Mouse (Mus musculus) intestine, postnatal 0 days (tissue): Measurements from ENCODE around the gene Zyx. TPM values are rescaled to one million over a fixed set of nuclear protein-coding genes. Genes with fewer than 3 reads are reported as not detected.
A peak's percentile ranks its signal among the peaks of the same experiment; 100 is the strongest.

Source experiments
- ATAC-seq: fragments of 200-750 bp; cut with Nextera tagmentation; 2 replicates; pipeline ENCODE4 v1.8.0; 2017; ENCODE audit warnings: mild to moderate bottlenecking, moderate TSS enrichment, moderate library complexity
- H3K27ac ChIP-seq: fragments of 300-500 bp; sonication (generic); 2 replicates; pipeline ENCODE4 v1.5.1; 2014; ENCODE audit warnings: mild to moderate bottlenecking, low read depth, low read length, moderate library complexity
- H3K27me3 ChIP-seq: fragments of 300-500 bp; sonication (generic); replicated peaks from 2 replicates; pipeline ENCODE4 v1.6.1; 2014; ENCODE audit warnings: low read length, mixed read lengths; ENCODE audit not compliant: control insufficient read depth, insufficient read depth
- H3K36me3 ChIP-seq: fragments of 300-500 bp; sonication (generic); 2 replicates; pipeline ENCODE4 v1.6.1; 2014; ENCODE audit warnings: mild to moderate bottlenecking, moderate library complexity; ENCODE audit not compliant: control insufficient read depth, insufficient read depth
- H3K4me1 ChIP-seq: fragments of 300-500 bp; sonication (generic); replicated peaks from 2 replicates; pipeline ENCODE4 v1.6.1; 2014; ENCODE audit warnings: antibody characterized with exemption, low read length, mixed read lengths; ENCODE audit not compliant: control insufficient read depth, insufficient read depth
- H3K4me2 ChIP-seq: fragments of 300-500 bp; sonication (generic); replicated peaks from 2 replicates; pipeline ENCODE4 v1.6.1; 2014; ENCODE audit warnings: low read depth, mild to moderate bottlenecking, moderate library complexity
- H3K4me3 ChIP-seq: fragments of 300-500 bp; sonication (generic); 2 replicates; pipeline ENCODE4 v1.5.1; 2014; ENCODE audit warnings: low read depth, low read length
- H3K9ac ChIP-seq: fragments of 300-500 bp; sonication (generic); 2 replicates; pipeline ENCODE4 v1.6.1; 2014; ENCODE audit warnings: mild to moderate bottlenecking, low read depth, low read length
- H3K9me3 ChIP-seq: fragments of 300-500 bp; sonication (generic); 2 replicates; pipeline ENCODE4 v1.6.1; 2016; ENCODE audit warnings: mixed run types; ENCODE audit not compliant: control insufficient read depth
- CTCF ChIP-seq: sonication (generic); IDR thresholded peaks from 2 replicates; pipeline ENCODE4 v1.5.1; 2016; ENCODE audit warnings: low read depth, mild to moderate bottlenecking, control low read depth, antibody characterized with exemption, moderate library complexity
- WGBS: fragments of 180-500 bp; shearing (Covaris S2); extraction: QIAGEN DNeasy Blood & Tissue Kit; methylation state at CpG from one replicate; pipeline ENCODE4 v1.1.7; 2014; 5-methylcytosine and 5-hydroxymethylcytosine counted together
- polyA plus RNA-seq: library from polyadenylated mRNA; unstranded; fragments of >200 nt; fragmentation: Nextera tagmentation; extraction: Ambion mirVana; gene quantifications from 2 replicates; pipeline ENCODE4 v1.2.1, GENCODE M21; 2015

Gene Zyx
- polyA plus RNA-seq, 1 experiment from 2014 or later: 54.8 TPM

GRCm38 (mm10) chr6:42362974-42363373 lies 13.5 kb downstream of the Zyx start:
- Histone ChIP-seq H3K9me3 (no peaks in the 10 kb centered on the region), H3K27ac (no peak overlapping the region), H3K36me3 (peaks cover 64% of the 10 kb centered on the region), H3K27me3 (no peaks in the 10 kb centered on the region), H3K9ac (no peak overlapping the region), H3K4me2 (no peak overlapping the region), H3K4me3 (no peak overlapping the region), H3K4me1 (no peaks in the 10 kb centered on the region)
- TF ChIP-seq CTCF: no peak
- ATAC-seq: no peak
- WGBS: 64% methylated on average over 3 of the region's 3 CpGs

- H3K4me2 ChIP-seq: no peak overlapping the region
- peaks cover 53% of the 10 kb centered on the region for H3K36me3 ChIP-seq
- H3K4me1 ChIP-seq: no peaks in the 10 kb centered on the region
- 90% methylated on average over 4 of the region's 4 CpGs for WGBS
- H3K9me3 ChIP-seq: no peaks in the 10 kb centered on the region
- no peak for TF ChIP-seq CTCF
- H3K9ac ChIP-seq: no peak overlapping the region
- no peak for ATAC-seq
- no peak overlapping the region for H3K27ac ChIP-seq
- H3K27me3 ChIP-seq: no peaks in the 10 kb centered on the region
- no peak overlapping the region for H3K4me3 ChIP-seq
Measured at GRCm38 (mm10) chr6:42364066-42364465, 14.6 kb downstream of the Zyx start.

DNA sequence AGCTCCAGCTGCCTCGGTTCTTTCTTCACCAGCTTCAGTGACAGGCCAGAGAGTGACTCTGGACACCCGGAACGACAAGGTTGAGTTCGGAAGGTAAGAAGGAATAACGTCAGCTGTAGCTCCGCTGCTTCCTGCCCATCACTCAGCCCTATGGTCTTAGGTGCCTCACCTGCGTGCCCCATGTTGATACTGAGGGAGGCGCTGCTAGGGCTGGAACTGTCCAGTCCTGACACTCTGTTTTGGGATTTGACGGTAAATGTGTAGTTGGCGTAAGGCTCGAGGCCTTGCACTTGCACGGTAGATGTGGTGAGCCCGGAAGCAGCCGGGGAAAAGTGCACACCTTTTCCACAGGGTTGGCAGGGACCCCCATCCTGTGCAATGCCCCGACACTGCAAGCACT lies 15.2 kb downstream of the Zyx start:
- no peak overlapping the region for H3K9ac ChIP-seq
- WGBS: 93% methylated on average over 15 of the region's 15 CpGs
- no peaks in the 10 kb centered on the region for H3K9me3 ChIP-seq
- no peaks in the 10 kb centered on the region for H3K4me1 ChIP-seq
- no peak for ATAC-seq
- TF ChIP-seq CTCF: no peak
- no peak overlapping the region for H3K4me3 ChIP-seq
- no peak overlapping the region for H3K4me2 ChIP-seq
- no peak overlapping the region for H3K27ac ChIP-seq
- H3K27me3 ChIP-seq: no peaks in the 10 kb centered on the region
- H3K36me3 ChIP-seq: peaks cover 48% of the 10 kb centered on the region

GRCm38 (mm10) chr6:42365215-42365614 lies 15.8 kb downstream of the Zyx start:
- ATAC-seq: no peak
- H3K4me3 ChIP-seq: no peak overlapping the region
- TF ChIP-seq CTCF: no peak
- H3K9me3 ChIP-seq: no peaks in the 10 kb centered on the region
- H3K4me2 ChIP-seq: no peak overlapping the region
- no peaks in the 10 kb centered on the region for H3K4me1 ChIP-seq
- H3K36me3 ChIP-seq: peaks cover 41% of the 10 kb centered on the region
- H3K9ac ChIP-seq: no peak overlapping the region
- WGBS: 90% methylated on average over 6 of the region's 6 CpGs
- no peak overlapping the region for H3K27ac ChIP-seq
- no peaks in the 10 kb centered on the region for H3K27me3 ChIP-seq

- H3K4me1 ChIP-seq: peaks cover 4% of the 10 kb centered on the region; the same call in 1 of the 2 replicates
- ATAC-seq: peak; percentile 80
- no peaks in the 10 kb centered on the region for H3K9me3 ChIP-seq
- no peak overlapping the region for H3K9ac ChIP-seq
- H3K36me3 ChIP-seq: peaks cover 1% of the 10 kb centered on the region; the same call in 1 of the 2 replicates
- H3K27ac ChIP-seq: 0 out of 2 replicates have a peak overlapping the region, but pooled peaks have one; percentile 23
- WGBS: 22% methylated on average over 3 of the region's 3 CpGs
- no peaks in the 10 kb centered on the region for H3K27me3 ChIP-seq
- H3K4me3 ChIP-seq: no peak overlapping the region
- TF ChIP-seq CTCF: no peak
- no peak overlapping the region for H3K4me2 ChIP-seq
Measured at GRCm38 (mm10) chr6:42369870-42370269, 20.4 kb downstream of the Zyx start.

GRCm38 (mm10) chr6:42370630-42371363 lies 21.4 kb downstream of the Zyx start:
- no peak for TF ChIP-seq CTCF
- Histone ChIP-seq H3K4me3 (no peak overlapping the region), H3K36me3 (no peaks in the 10 kb centered on the region; the same call in 1 of the 2 replicates), H3K4me1 (peaks cover 4% of the 10 kb centered on the region; the same call in 1 of the 2 replicates), H3K4me2 (no peak overlapping the region), H3K9ac (no peak overlapping the region), H3K27me3 (no peaks in the 10 kb centered on the region), H3K27ac (peak overlapping the region; percentile 68), H3K9me3 (no peaks in the 10 kb centered on the region)
- WGBS: 61% methylated on average over 4 of the region's 4 CpGs
- ATAC-seq: no peak
